Mouse (Mus musculus): ENCODE results near the gene Prr14l. TPM values are rescaled to one million over a fixed set of nuclear protein-coding genes. Genes with fewer than 3 reads are reported as not detected.
A peak's percentile ranks its signal among the peaks of the same experiment; 100 is the strongest.

Gene Prr14l
- 6.5 and 9.1 TPM in 2 replicates for polyA plus RNA-seq (2015; fragmentation: Nextera tagmentation; extraction: Ambion mirVana)

DNA sequence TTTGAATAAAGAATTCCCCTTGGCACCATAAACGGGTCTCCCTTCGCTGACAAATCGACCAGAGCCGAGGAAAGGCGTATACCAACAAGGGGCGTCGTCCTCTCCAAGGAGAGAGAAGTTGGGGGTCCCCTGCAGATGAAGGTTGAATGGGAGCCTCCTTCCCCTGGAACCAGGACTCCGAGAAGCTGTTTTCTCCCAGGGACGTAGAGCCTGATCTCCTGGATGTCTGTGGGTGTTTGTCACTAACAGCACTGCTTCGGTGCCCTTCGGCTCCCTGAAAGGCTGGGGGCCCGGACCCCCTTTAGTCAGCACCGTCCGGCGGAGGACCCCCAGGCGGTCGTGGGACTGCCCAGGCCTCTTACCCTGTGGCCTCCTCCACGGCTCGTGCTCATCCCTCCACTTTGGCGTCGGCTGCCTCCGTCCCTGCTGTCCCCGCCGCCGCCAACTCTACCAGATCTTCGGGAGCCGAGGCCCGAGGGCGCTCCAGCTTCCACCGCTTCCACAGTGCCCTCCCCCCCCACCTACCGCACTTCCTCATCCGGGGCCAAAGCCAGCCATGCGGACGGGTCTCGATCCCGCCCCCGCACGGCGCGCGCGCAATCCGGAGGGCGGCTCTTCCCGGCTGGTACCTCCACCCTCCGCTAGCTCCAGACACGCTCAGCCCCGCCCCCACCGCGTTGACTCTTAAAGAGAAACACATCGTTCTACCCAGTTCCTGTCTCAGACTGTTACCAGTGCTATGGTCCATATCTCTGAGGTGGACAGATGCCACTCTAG, at the start of gene Prr14l:
Prr14l (minus strand) TSS at position 526 of the 777 bp plus-strand sequence.
- peak; percentile 97 for ATAC-seq (replicated peaks; ENCODE audit: extremely low read depth, insufficient read depth, low FRiP score)
- peak within 1 kb of the TSS; percentile 99 for H3K9ac ChIP-seq (ENCODE audit: low read length)
- H3K9me3 ChIP-seq (replicated peaks; ENCODE audit: control insufficient read depth, low read length): no peaks in the 10 kb centered on the region
- under 1% methylated on average over 51 of the region's 51 CpGs for WGBS
- peaks cover 28% of the 10 kb centered on the region for H3K4me1 ChIP-seq (ENCODE audit: control insufficient read depth, insufficient read depth, low read length)
- H3K36me3 ChIP-seq (ENCODE audit: control insufficient read depth, insufficient read depth): peaks cover 8% of the 10 kb centered on the region
- H3K4me2 ChIP-seq (ENCODE audit: low read depth, low read length): peak within 1 kb of the TSS; percentile 86
- peak within 1 kb of the TSS; percentile 90 for H3K27ac ChIP-seq (ENCODE audit: low read length)
- no peaks in the 10 kb centered on the region for H3K27me3 ChIP-seq (ENCODE audit: control insufficient read depth, insufficient read depth, low read length)
- peak within 1 kb of the TSS; percentile 98 for H3K4me3 ChIP-seq (ENCODE audit: low read length)

DNA sequence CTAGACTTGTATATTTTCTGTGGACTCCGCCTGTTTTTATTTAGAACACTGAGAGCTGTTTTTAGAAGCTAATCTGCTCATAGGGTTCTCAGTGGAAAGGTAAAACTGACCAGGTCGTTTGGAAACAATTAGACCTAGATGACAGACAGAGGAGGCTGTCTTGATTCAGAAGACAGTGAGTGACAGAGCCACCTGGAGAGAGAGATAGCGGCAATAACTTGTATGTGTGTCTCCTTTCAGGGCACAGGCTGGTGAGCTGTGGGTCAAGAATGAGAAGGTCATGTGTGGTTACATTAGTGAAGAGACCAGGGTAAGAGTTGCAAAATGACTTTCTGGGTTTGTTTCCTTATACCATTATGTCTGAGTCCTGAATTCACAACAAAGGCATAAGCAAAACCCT, 32.7 kb upstream of the Prr14l start:
- 59% methylated on average over 3 of the region's 3 CpGs for WGBS
- peaks cover 36% of the 10 kb centered on the region for H3K36me3 ChIP-seq (ENCODE audit: control insufficient read depth, insufficient read depth)

DNA sequence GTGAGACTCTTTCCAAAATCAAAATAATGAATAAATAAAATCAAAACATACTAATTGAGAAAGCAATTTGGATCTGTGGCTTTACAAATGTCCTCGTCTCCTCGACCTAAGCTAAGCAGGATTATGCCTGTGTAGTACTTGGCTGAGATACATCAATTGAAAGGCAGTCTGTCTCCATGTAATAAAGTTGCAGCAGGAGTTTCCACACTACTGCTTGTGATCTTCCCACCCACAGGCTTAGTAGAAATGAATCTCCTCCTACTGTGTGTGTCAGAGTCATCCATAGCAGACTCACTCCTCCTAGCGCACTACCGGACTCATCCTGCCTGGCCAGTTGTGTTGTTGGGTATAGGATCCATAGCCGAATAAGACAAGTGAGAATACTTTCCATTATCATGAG, 18.3 kb upstream of the Prr14l start:
- H3K27me3 ChIP-seq (ENCODE audit: control insufficient read depth, insufficient read depth, low read length): no peaks in the 10 kb centered on the region
- H3K9me3 ChIP-seq (replicated peaks; ENCODE audit: control insufficient read depth, low read length): no peaks in the 10 kb centered on the region
- H3K4me3 ChIP-seq (ENCODE audit: low read length): no peak overlapping the region
- peaks cover 25% of the 10 kb centered on the region for H3K36me3 ChIP-seq (ENCODE audit: control insufficient read depth, insufficient read depth)
- H3K4me2 ChIP-seq (ENCODE audit: low read depth, low read length): no peak overlapping the region
- no peak overlapping the region for H3K27ac ChIP-seq (ENCODE audit: low read length)
- ATAC-seq (replicated peaks; ENCODE audit: extremely low read depth, insufficient read depth, low FRiP score): no peak
- no peaks in the 10 kb centered on the region for H3K4me1 ChIP-seq (ENCODE audit: control insufficient read depth, insufficient read depth, low read length)
- WGBS: 94% methylated on average over 5 of the region's 5 CpGs
- no peak overlapping the region for H3K9ac ChIP-seq (ENCODE audit: low read length)

More for the DNA sequence above, 32.7 kb upstream of the Prr14l start:
- Histone ChIP-seq H3K4me3 (ENCODE audit: low read length) (no peak overlapping the region), H3K4me1 (ENCODE audit: control insufficient read depth, insufficient read depth, low read length) (no peaks in the 10 kb centered on the region), H3K27me3 (ENCODE audit: control insufficient read depth, insufficient read depth, low read length) (no peaks in the 10 kb centered on the region), H3K4me2 (ENCODE audit: low read depth, low read length) (no peak overlapping the region), H3K9ac (ENCODE audit: low read length) (no peak overlapping the region), H3K27ac (ENCODE audit: low read length) (no peak overlapping the region), H3K9me3 (replicated peaks; ENCODE audit: control insufficient read depth, low read length) (no peaks in the 10 kb centered on the region)
- no peak for ATAC-seq (replicated peaks; ENCODE audit: extremely low read depth, insufficient read depth, low FRiP score)

DNA sequence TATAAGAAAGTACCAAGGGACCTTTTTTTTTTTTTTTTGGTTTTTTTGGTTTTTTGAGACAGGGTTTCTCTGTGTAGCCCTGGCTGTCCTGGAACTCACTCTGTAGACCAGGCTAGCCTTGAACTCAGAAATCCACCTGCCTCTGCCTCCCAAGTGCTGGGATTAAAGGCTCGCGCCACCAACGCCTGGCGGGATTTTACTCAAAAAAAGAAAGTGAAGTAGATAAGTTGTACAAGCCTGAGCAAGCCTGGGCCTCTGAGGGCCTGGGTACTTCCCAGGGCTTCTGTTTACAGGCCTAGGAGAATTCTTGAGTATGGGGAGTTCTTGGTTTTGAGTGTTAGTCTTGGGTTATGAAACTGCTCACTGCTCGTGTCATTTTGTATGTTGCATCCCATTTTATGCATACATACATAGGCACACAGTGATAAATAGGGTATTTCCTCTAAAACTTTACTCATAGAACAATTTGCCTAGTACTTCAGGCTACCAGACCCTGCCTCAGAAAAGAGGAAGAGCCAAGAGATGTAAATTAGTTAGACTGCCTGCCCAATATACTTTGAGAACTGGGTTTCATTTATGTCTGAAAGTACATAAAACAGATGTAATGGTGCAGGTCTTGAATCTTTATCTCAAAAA, 15.5 kb upstream of the Prr14l start:
- no peak overlapping the region for H3K9ac ChIP-seq (ENCODE audit: low read length)
- peaks cover 17% of the 10 kb centered on the region for H3K36me3 ChIP-seq (ENCODE audit: control insufficient read depth, insufficient read depth)
- H3K4me1 ChIP-seq (ENCODE audit: control insufficient read depth, insufficient read depth, low read length): peaks cover 3% of the 10 kb centered on the region
- no peak overlapping the region for H3K4me2 ChIP-seq (ENCODE audit: low read depth, low read length)
- no peaks in the 10 kb centered on the region for H3K27me3 ChIP-seq (ENCODE audit: control insufficient read depth, insufficient read depth, low read length)
- no peak for ATAC-seq (replicated peaks; ENCODE audit: extremely low read depth, insufficient read depth, low FRiP score)
- WGBS: 96% methylated on average over 5 of the region's 5 CpGs
- H3K27ac ChIP-seq (ENCODE audit: low read length): no peak overlapping the region
- H3K4me3 ChIP-seq (ENCODE audit: low read length): no peak overlapping the region
- no peaks in the 10 kb centered on the region for H3K9me3 ChIP-seq (replicated peaks; ENCODE audit: control insufficient read depth, low read length)

DNA sequence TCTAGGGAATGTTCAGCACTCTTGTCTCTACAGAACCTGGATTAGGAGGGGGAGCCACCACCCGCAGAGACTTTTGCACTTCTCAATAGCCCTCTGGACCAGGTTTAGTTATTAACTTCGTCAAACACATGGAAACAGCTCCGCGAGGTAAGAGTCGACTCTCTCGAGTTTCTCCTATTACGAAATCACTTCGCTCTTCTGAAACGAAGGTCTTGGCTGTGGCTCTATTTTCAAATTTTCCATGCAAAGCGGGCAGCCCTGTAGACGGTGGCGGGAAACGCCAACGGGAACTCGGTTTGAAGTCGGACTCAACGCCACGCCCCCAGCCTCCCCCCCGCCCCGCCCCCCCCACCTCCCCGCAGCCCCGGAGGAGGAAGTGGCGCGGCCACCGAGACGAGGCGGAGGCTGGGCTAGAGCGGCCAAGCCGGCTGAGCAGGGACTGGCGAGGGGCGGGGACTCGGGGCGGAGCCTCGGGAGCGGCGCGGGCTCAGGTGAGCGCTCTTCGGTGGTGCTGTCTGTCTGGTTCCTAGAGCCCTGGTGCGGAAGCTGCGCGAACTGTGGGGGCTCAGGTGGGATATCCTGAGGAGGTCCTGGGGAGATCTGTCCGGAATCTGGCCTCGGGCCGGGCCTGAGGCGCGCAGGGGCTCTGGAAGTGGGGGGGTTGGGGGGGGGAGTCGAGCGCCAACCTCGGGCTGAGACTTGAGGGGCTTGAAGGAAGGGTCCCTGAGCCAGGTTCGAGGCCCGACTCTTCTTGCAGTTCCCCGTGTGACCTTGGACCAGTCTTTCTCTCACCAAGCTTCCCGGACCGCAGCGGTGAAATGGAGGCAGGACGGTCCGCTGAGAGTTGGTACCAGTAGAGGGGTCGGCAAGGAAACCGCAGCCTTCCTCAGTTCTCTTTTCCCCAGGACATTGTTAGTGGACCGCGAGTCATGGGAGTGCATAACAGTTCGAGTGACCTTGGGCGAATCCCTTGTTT, 9.5 kb upstream of the Prr14l start, which contains the start of gene Depdc5:
Depdc5 (plus strand) TSS at position 449 of the 976 bp plus-strand sequence.
- H3K27me3 ChIP-seq (ENCODE audit: control insufficient read depth, insufficient read depth, low read length): no peaks in the 10 kb centered on the region
- no peaks in the 10 kb centered on the region for H3K9me3 ChIP-seq (replicated peaks; ENCODE audit: control insufficient read depth, low read length)
- peak within 1 kb of the TSS; percentile 84 for H3K9ac ChIP-seq (ENCODE audit: low read length)
- H3K4me3 ChIP-seq (ENCODE audit: low read length): peak within 1 kb of the TSS; percentile 76
- H3K27ac ChIP-seq (ENCODE audit: low read length): peak within 1 kb of the TSS; percentile 86
- peaks cover 8% of the 10 kb centered on the region for H3K4me1 ChIP-seq (ENCODE audit: control insufficient read depth, insufficient read depth, low read length)
- peaks cover 8% of the 10 kb centered on the region; the same call in 1 of the 2 replicates for H3K36me3 ChIP-seq (ENCODE audit: control insufficient read depth, insufficient read depth)
- ATAC-seq (replicated peaks; ENCODE audit: extremely low read depth, insufficient read depth, low FRiP score): peak; percentile 98
- H3K4me2 ChIP-seq (ENCODE audit: low read depth, low read length): peak within 1 kb of the TSS; percentile 76
- under 1% methylated on average over 59 of the region's 64 CpGs for WGBS

DNA sequence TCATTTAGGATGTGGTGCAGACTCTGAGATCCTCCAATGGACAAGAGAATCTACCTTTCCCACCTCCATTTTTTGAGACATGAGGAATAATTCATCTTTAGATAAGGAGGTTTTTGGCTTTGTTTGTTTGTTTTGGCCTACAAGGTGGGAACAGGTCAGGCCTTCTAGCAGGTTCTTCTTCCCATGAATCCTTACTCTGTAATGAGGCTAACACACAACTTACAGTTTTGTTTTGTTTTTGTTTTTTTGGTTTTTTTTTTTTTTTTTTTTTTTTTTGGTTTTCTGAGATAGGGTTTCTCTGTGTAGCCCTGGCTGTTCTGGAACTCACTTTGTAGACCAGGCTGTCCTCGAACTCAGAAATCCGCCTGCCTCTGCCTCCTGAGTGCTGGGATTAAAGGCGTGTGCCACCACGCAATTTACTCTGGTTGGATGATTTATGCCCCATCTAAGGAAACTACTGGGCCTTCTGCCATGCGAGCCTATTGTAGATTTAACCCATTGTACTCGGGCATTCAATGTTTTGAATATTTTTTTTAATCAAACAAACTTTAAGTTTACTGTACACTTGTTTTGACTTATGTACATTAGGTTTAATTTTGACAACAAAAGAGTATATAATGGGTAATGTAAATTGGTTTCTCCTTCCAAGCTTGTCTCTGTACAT, 8.5 kb upstream of the Prr14l start:
- H3K4me1 ChIP-seq (ENCODE audit: control insufficient read depth, insufficient read depth, low read length): peaks cover 8% of the 10 kb centered on the region
- H3K27me3 ChIP-seq (ENCODE audit: control insufficient read depth, insufficient read depth, low read length): no peaks in the 10 kb centered on the region
- no peak overlapping the region; the same call in 1 of the 2 replicates for H3K9ac ChIP-seq (ENCODE audit: low read length)
- H3K27ac ChIP-seq (ENCODE audit: low read length): no peak overlapping the region
- ATAC-seq (replicated peaks; ENCODE audit: extremely low read depth, insufficient read depth, low FRiP score): no peak
- H3K4me2 ChIP-seq (ENCODE audit: low read depth, low read length): peak overlapping the region; percentile 75
- WGBS: 71% methylated on average over 6 of the region's 6 CpGs
- no peak overlapping the region; the same call in 1 of the 2 replicates for H3K4me3 ChIP-seq (ENCODE audit: low read length)
- no peaks in the 10 kb centered on the region for H3K9me3 ChIP-seq (replicated peaks; ENCODE audit: control insufficient read depth, low read length)
- H3K36me3 ChIP-seq (ENCODE audit: control insufficient read depth, insufficient read depth): peaks cover under 1% of the 10 kb centered on the region; the same call in 1 of the 2 replicates

DNA sequence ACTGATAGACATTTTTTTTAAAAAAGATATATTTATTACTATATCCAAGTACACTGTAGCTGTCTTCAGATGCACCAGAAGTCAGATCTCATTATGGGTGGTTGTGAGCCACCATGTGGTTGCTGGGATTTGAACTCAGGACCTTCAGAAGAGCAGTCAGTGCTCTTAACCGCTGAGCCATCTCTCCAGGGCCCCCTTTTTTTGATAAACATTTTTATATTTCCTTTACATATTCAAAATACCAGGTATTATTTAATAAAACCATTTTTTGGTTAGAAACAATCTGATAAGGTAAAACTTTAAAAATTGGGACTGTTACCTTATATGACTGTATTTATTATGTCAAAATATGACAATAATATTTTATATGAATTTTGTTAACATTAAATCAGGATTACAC, 7.0 kb upstream of the Prr14l start:
- ATAC-seq (replicated peaks; ENCODE audit: extremely low read depth, insufficient read depth, low FRiP score): no peak
- Histone ChIP-seq H3K4me2 (ENCODE audit: low read depth, low read length) (no peak overlapping the region), H3K9me3 (replicated peaks; ENCODE audit: control insufficient read depth, low read length) (no peaks in the 10 kb centered on the region), H3K27me3 (ENCODE audit: control insufficient read depth, insufficient read depth, low read length) (no peaks in the 10 kb centered on the region), H3K9ac (ENCODE audit: low read length) (no peak overlapping the region), H3K4me3 (ENCODE audit: low read length) (no peak overlapping the region), H3K27ac (ENCODE audit: low read length) (no peak overlapping the region), H3K4me1 (ENCODE audit: control insufficient read depth, insufficient read depth, low read length) (peaks cover 11% of the 10 kb centered on the region), H3K36me3 (ENCODE audit: control insufficient read depth, insufficient read depth) (no peaks in the 10 kb centered on the region)
- 86% methylated on average over 1 of the region's 1 CpGs for WGBS

DNA sequence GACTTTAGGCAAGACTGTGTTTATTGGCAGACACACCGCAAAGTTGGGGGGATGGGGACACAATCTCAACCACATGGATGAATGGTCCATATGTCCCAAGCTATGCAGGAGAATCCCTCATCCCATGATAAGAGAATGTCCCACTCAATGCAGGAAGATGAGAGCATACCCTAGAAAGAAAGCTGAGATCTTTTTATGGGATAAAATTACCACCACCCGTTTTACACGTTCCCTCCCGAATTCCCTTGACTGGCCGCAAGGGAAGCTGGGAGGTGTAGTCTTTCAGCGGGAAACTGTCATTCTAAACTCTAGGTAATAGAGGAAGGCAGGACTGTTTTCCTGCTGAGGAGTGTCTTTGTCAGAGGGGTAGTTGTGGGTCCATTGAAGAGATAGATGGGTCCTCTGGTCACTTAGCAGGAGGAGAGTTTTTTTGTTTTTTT, 3.7 kb upstream of the Prr14l start:
- no peaks in the 10 kb centered on the region for H3K36me3 ChIP-seq (ENCODE audit: control insufficient read depth, insufficient read depth)
- 4% methylated on average over 6 of the region's 6 CpGs for WGBS
- ATAC-seq (replicated peaks; ENCODE audit: extremely low read depth, insufficient read depth, low FRiP score): no peak
- peaks cover 15% of the 10 kb centered on the region for H3K4me1 ChIP-seq (ENCODE audit: control insufficient read depth, insufficient read depth, low read length)
- H3K27me3 ChIP-seq (ENCODE audit: control insufficient read depth, insufficient read depth, low read length): no peaks in the 10 kb centered on the region
- H3K9me3 ChIP-seq (replicated peaks; ENCODE audit: control insufficient read depth, low read length): no peaks in the 10 kb centered on the region
- 0 out of 2 replicates have a peak overlapping the region, but pooled peaks have one; percentile 27 for H3K27ac ChIP-seq (ENCODE audit: low read length)
- peak overlapping the region; percentile 79 for H3K4me2 ChIP-seq (ENCODE audit: low read depth, low read length)
- H3K4me3 ChIP-seq (ENCODE audit: low read length): peak overlapping the region; percentile 63
- H3K9ac ChIP-seq (ENCODE audit: low read length): peak overlapping the region; percentile 72

Measured in heart, embryonic 16.5 days (tissue).